Mouse (Mus musculus) megakaryocyte, embryonic 14.5 days (primary cell): ENCODE measurements around the gene Cep85l.

Experiments
- FLI1 ChIP-seq: IDR thresholded peaks from 2 replicates; pipeline ENCODE4 v1.6.1; 2012; ENCODE audit warnings: low read length, inconsistent platforms, mixed read lengths
- GATA1 ChIP-seq: IDR thresholded peaks from 3 replicates; pipeline ENCODE4 v1.6.1; 2012; ENCODE audit warnings: mixed read lengths, low read length, inconsistent platforms, borderline replicate concordance

- TF ChIP-seq FLI1 (no peak), GATA1 (no peak)
These were observed 2.7 kb downstream of the Cep85l start for GRCm38 (mm10) chr10:53377096-53377495.
